Mouse (Mus musculus) forebrain, embryonic 11.5 days (tissue): ENCODE data around the gene Ly6g6c. TPM values are rescaled to one million over a fixed set of nuclear protein-coding genes. Genes with fewer than 3 reads are reported as not detected.

Source experiments
- polyA plus RNA-seq: library from polyadenylated mRNA; unstranded; fragments of >200 nt; fragmentation: Nextera tagmentation; extraction: Ambion mirVana; gene quantifications from 2 replicates; pipeline ENCODE4 v1.2.1, GENCODE M21; 2014

The Ly6g6c gene
- polyA plus RNA-seq, 1 experiment from 2014 or later: 0.20 TPM

Other genes with a start within 250 kb of the Ly6g6c start
- gene Stk19, start 228.4 kb upstream of the Ly6g6c start, polyA plus RNA-seq: 26.3 and 28.3 TPM in 2 replicates
- gene Dxo, start 228.4 kb upstream of the Ly6g6c start, polyA plus RNA-seq: 78.5 and 84.9 TPM in 2 replicates
- 53.1 and 55.1 TPM in 2 replicates for gene Skiv2l, start 215.2 kb upstream of the Ly6g6c start, polyA plus RNA-seq
- 143 and 144 TPM in 2 replicates for gene Nelfe, start 215.0 kb upstream of the Ly6g6c start, polyA plus RNA-seq
- gene Cfb, start 202.9 kb upstream of the Ly6g6c start, polyA plus RNA-seq: 2.6 and 3.3 TPM in 2 replicates
- 2.1 and 2.8 TPM in 2 replicates for gene Zbtb12, start 185.9 kb upstream of the Ly6g6c start, polyA plus RNA-seq
- gene Gm20547, start 183.3 kb upstream of the Ly6g6c start, polyA plus RNA-seq: not detected in 2 replicates
- 1.1 and 1.7 TPM in 2 replicates for gene C2, start 167.1 kb upstream of the Ly6g6c start, polyA plus RNA-seq
- 90.4 and 96.8 TPM in 2 replicates for gene Ehmt2, start 166.9 kb upstream of the Ly6g6c start, polyA plus RNA-seq
- not detected in 2 replicates for gene Slc44a4, start 150.9 kb upstream of the Ly6g6c start, polyA plus RNA-seq
- 12.8 and 13.4 TPM in 2 replicates for gene Neu1, start 134.1 kb upstream of the Ly6g6c start, polyA plus RNA-seq
- 0.24 TPM in 1 of 2 replicates, not detected in the other for gene Hspa1b, start 106.2 kb upstream of the Ly6g6c start, polyA plus RNA-seq
- not detected in 2 replicates for gene Gm20481, start 95.5 kb upstream of the Ly6g6c start, polyA plus RNA-seq
- gene Hspa1a, start 93.2 kb upstream of the Ly6g6c start, polyA plus RNA-seq: 1.6 TPM in 2 replicates
- 1.7 and 1.8 TPM in 2 replicates for gene Hspa1l, start 92.7 kb upstream of the Ly6g6c start, polyA plus RNA-seq
- gene Lsm2, start 83.5 kb upstream of the Ly6g6c start, polyA plus RNA-seq: 288 and 292 TPM in 2 replicates
- 169 and 174 TPM in 2 replicates for gene Vars, start 64.4 kb upstream of the Ly6g6c start, polyA plus RNA-seq
- 0.15 and 0.27 TPM in 2 replicates for gene Vwa7, start 48.8 kb upstream of the Ly6g6c start, polyA plus RNA-seq
- 4.0 and 4.1 TPM in 2 replicates for gene Sapcd1, start 37.4 kb upstream of the Ly6g6c start, polyA plus RNA-seq
- 5.8 and 7.9 TPM in 2 replicates for gene Msh5, start 18.6 kb upstream of the Ly6g6c start, polyA plus RNA-seq
- gene Clic1, start 15.4 kb upstream of the Ly6g6c start, polyA plus RNA-seq: 67.7 and 74.5 TPM in 2 replicates
- 489 and 543 TPM in 2 replicates for gene Ddah2, start 6.4 kb upstream of the Ly6g6c start, polyA plus RNA-seq
- 1.3 and 1.6 TPM in 2 replicates for gene Mpig6b, start 796 bp downstream of the Ly6g6c start, polyA plus RNA-seq
- 0.39 and 0.57 TPM in 2 replicates for gene Ly6g6e, start 11.5 kb downstream of the Ly6g6c start, polyA plus RNA-seq
- 1.7 and 1.8 TPM in 2 replicates for gene Ly6g6d, start 12.7 kb downstream of the Ly6g6c start, polyA plus RNA-seq
- gene Ly6g6f, start 20.2 kb downstream of the Ly6g6c start, polyA plus RNA-seq: 0.72 and 0.88 TPM in 2 replicates
- 52.6 and 53.8 TPM in 2 replicates for gene Abhd16a, start 23.9 kb downstream of the Ly6g6c start, polyA plus RNA-seq
- gene Ly6g5c, start 42.9 kb downstream of the Ly6g6c start, polyA plus RNA-seq: not detected in 2 replicates
- 1.4 and 1.9 TPM in 2 replicates for gene Ly6g5b, start 50.0 kb downstream of the Ly6g6c start, polyA plus RNA-seq
- gene Gpank1, start 56.1 kb downstream of the Ly6g6c start, polyA plus RNA-seq: 29.5 and 33.7 TPM in 2 replicates
- 296 and 297 TPM in 2 replicates for gene Csnk2b, start 56.7 kb downstream of the Ly6g6c start, polyA plus RNA-seq
- gene D17H6S53E, start 61.0 kb downstream of the Ly6g6c start, polyA plus RNA-seq: 8.6 and 8.7 TPM in 2 replicates
- 0.64 and 0.88 TPM in 2 replicates for gene Apom, start 66.7 kb downstream of the Ly6g6c start, polyA plus RNA-seq
- gene Bag6, start 69.8 kb downstream of the Ly6g6c start, polyA plus RNA-seq: 96.6 and 100 TPM in 2 replicates
- 277 and 281 TPM in 2 replicates for gene Prrc2a, start 99.5 kb downstream of the Ly6g6c start, polyA plus RNA-seq
- gene Aif1, start 110.7 kb downstream of the Ly6g6c start, polyA plus RNA-seq: 2.9 and 3.5 TPM in 2 replicates
- gene Lst1, start 123.1 kb downstream of the Ly6g6c start, polyA plus RNA-seq: 3.8 and 4.7 TPM in 2 replicates
- gene Ltb, start 129.1 kb downstream of the Ly6g6c start, polyA plus RNA-seq: 0.17 and 0.41 TPM in 2 replicates
- gene Tnf, start 136.6 kb downstream of the Ly6g6c start, polyA plus RNA-seq: not detected in 2 replicates
- gene Lta, start 140.0 kb downstream of the Ly6g6c start, polyA plus RNA-seq: not detected in 2 replicates
- gene Gm16181, start 155.4 kb downstream of the Ly6g6c start, polyA plus RNA-seq: 0.85 TPM in 1 of 2 replicates, not detected in the other
- 12.1 and 14.2 TPM in 2 replicates for gene Atp6v1g2, start 168.3 kb downstream of the Ly6g6c start, polyA plus RNA-seq
- gene Nfkbil1, start 170.4 kb downstream of the Ly6g6c start, polyA plus RNA-seq: 4.3 and 5.5 TPM in 2 replicates
- gene Ddx39b, start 176.4 kb downstream of the Ly6g6c start, polyA plus RNA-seq: 717 and 756 TPM in 2 replicates
- 45.8 and 51.2 TPM in 2 replicates for gene H2-D1, start 197.3 kb downstream of the Ly6g6c start, polyA plus RNA-seq